Mouse (Mus musculus) limb, embryonic 14.5 days (tissue): ENCODE data around the gene Gm20532. TPM values are rescaled to one million over a fixed set of nuclear protein-coding genes. Genes with fewer than 3 reads are reported as not detected.

Experiments used
- ATAC-seq: fragments of 200-750 bp; cut with Nextera tagmentation; 2 replicates; pipeline ENCODE4 v1.8.0; 2017; ENCODE audit warnings: low read depth, moderate number of reproducible peaks, moderate TSS enrichment; ENCODE audit not compliant: low FRiP score
- DNase-seq: peaks from one replicate; pipeline ENCODE4 v3.0.0-alpha.2; 2015; ENCODE audit warnings: low spot score
- H3K27ac ChIP-seq: fragments of 300-500 bp; sonication (generic); replicated peaks from 2 replicates; pipeline ENCODE4 v1.5.1; 2014; ENCODE audit warnings: low read depth, mild to moderate bottlenecking, low read length, moderate library complexity, mixed read lengths
- H3K27me3 ChIP-seq: fragments of 300-500 bp; sonication (generic); 2 replicates; pipeline ENCODE4 v1.6.1; 2014; ENCODE audit warnings: low read length, mixed read lengths; ENCODE audit not compliant: control insufficient read depth, insufficient read depth
- H3K36me3 ChIP-seq: fragments of 300-500 bp; sonication (generic); 2 replicates; pipeline ENCODE4 v1.6.1; 2014; ENCODE audit warnings: mild to moderate bottlenecking, low read length, moderate library complexity, mixed read lengths; ENCODE audit not compliant: control insufficient read depth, insufficient read depth
- H3K4me1 ChIP-seq: fragments of 300-500 bp; sonication (generic); 2 replicates; pipeline ENCODE4 v1.6.1; 2014; ENCODE audit warnings: antibody characterized with exemption, low read length, mixed read lengths; ENCODE audit not compliant: control insufficient read depth, insufficient read depth
- H3K4me2 ChIP-seq: fragments of 300-500 bp; sonication (generic); replicated peaks from 2 replicates; pipeline ENCODE4 v1.6.1; 2014; ENCODE audit warnings: low read depth, mild to moderate bottlenecking, low read length, moderate library complexity; ENCODE audit not compliant: severe bottlenecking
- H3K4me3 ChIP-seq: fragments of 300-500 bp; sonication (generic); replicated peaks from 2 replicates; pipeline ENCODE4 v1.5.1; 2014; ENCODE audit warnings: low read length
- H3K9ac ChIP-seq: fragments of 300-500 bp; sonication (generic); 2 replicates; pipeline ENCODE4 v1.6.1; 2014; ENCODE audit warnings: mild to moderate bottlenecking, low read depth, low read length, moderate library complexity; ENCODE audit not compliant: severe bottlenecking
- H3K9me3 ChIP-seq: fragments of 300-500 bp; sonication (generic); 2 replicates; pipeline ENCODE4 v1.6.1; 2016; ENCODE audit warnings: low read length; ENCODE audit not compliant: control insufficient read depth
- POLR2A ChIP-seq: fragments of 200-500 bp; IDR thresholded peaks from 2 replicates; pipeline ENCODE4 v1.8.0; 2012; ENCODE audit warnings: inconsistent platforms, mild to moderate bottlenecking, moderate library complexity, borderline replicate concordance; ENCODE audit not compliant: insufficient read depth, insufficient read length; ENCODE audit errors: extremely low read depth
- WGBS: fragments of 180-500 bp; shearing (Covaris S2); extraction: QIAGEN DNeasy Blood & Tissue Kit; methylation state at CpG from one replicate; pipeline ENCODE4 v1.1.7; 2014; 5-methylcytosine and 5-hydroxymethylcytosine counted together
- polyA plus RNA-seq, 2 experiments: library from polyadenylated mRNA; depleted of rRNA in 1 of 2; stranded (reverse) in 1 of 2; unstranded in 1 of 2; fragments of >200 nt; fragmentation: Nextera tagmentation in 1 of 2; extraction: Ambion mirVana in 1 of 2; gene quantifications; 2 replicates each; pipeline versions ENCODE4 v1.2.1 to v1.2.3; 2012 to 2014

Gene Gm20532
- not detected in 2 replicates for polyA plus RNA-seq (2012; rRNA removed)
- polyA plus RNA-seq (2014; fragmentation: Nextera tagmentation; extraction: Ambion mirVana): not detected in 2 replicates

- H3K4me3 ChIP-seq: peak within 1 kb of the TSS; percentile 64
- peak within 1 kb of the TSS; percentile 66 for H3K9ac ChIP-seq
- H3K27ac ChIP-seq: peak within 1 kb of the TSS; percentile 53; the same call in 1 of the 2 replicates
- H3K4me2 ChIP-seq: peak within 1 kb of the TSS; percentile 80
- no peaks in the 10 kb centered on the region for H3K36me3 ChIP-seq
- no peaks in the 10 kb centered on the region for H3K27me3 ChIP-seq
- H3K9me3 ChIP-seq: no peaks in the 10 kb centered on the region
- H3K4me1 ChIP-seq: no peaks in the 10 kb centered on the region; the same call in 1 of the 2 replicates
- WGBS: 2% methylated on average over 35 of the region's 65 CpGs
- ATAC-seq (peak; percentile 85), DNase-seq (peak; percentile 66)
- TF ChIP-seq POLR2A: 0 out of 2 replicates have a peak, but pooled peaks have one; percentile 32
Observed at GRCm38 (mm10) chr2:26586294-26587043, at the start of gene Gm20532. Gm20532 (plus strand) TSS chr2:26586639.

DNA sequence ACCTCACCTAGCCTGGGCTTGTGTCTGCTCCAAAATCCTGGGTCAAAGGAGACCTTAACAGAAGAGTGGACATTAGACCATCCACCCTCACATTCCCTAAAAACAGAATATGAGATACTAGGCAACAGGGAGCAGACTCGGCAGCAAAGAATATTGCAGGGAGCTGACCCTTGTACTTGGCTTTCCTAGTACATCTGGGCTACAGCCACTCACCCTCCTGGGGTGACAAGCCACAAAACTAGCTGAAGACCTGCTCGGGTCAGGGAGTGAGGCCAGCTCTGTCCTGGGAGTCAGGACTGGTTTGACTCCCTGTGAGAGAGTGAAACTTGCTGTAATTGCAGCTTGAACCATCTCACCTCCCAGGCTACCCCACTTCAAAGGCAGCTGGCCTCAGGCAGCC is 46.9 kb upstream of the Gm20532 start:
- WGBS: 43% methylated on average over 2 of the region's 2 CpGs
- no peak overlapping the region for H3K4me2 ChIP-seq
- no peak overlapping the region for H3K9ac ChIP-seq
- DNase-seq (no peak), ATAC-seq (no peak)
- H3K36me3 ChIP-seq: no peaks in the 10 kb centered on the region
- no peak for TF ChIP-seq POLR2A
- no peaks in the 10 kb centered on the region for H3K27me3 ChIP-seq
- no peaks in the 10 kb centered on the region for H3K9me3 ChIP-seq
- no peak overlapping the region for H3K27ac ChIP-seq
- no peak overlapping the region for H3K4me3 ChIP-seq
- peaks cover 18% of the 10 kb centered on the region for H3K4me1 ChIP-seq

- TF ChIP-seq POLR2A: no peak
- whole genome bisulfite sequencing: 25% methylated on average over 7 of the region's 7 CpGs
Observed at GRCm38 (mm10) chr2:26540721-26541120, 45.7 kb upstream of the Gm20532 start.

DNA sequence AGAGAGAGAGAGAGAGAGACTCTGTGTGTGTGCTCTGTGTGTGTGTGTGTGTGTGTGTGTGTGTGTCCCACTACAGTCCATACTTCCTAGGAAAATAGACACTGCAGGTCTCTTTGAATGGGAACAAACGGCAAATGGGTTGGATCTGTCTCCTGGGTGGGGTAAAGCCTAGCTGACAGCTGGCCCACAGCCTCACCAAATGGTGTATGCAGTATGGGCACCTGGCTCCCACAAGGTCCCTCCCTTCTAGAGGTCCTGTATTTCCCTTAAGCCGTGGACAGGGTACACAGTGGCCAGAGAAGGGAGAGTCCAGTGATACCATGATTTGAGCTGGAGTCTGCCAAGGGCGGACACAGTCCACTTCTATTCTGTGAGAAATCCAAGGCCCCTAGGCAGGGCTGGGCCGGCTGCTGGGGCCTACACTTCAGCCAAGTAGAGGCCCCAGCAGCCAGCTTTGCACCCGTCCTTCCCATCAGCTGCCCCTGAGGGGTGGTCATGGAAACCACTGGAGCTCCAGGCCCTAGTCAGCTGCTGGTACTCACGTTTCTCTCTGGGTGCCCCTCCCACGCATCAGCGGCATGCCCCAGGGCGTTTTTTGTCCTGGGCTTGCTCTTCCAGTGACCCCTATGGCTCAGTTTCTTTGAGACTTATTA is 45.1 kb upstream of the Gm20532 start:
- H3K36me3 ChIP-seq: no peaks in the 10 kb centered on the region
- DNase-seq: peak; percentile 44
- 0 out of 2 replicates have a peak overlapping the region, but pooled peaks have one; percentile 48 for H3K27ac ChIP-seq
- no peaks in the 10 kb centered on the region for H3K27me3 ChIP-seq
- TF ChIP-seq POLR2A: no peak
- 30% methylated on average over 9 of the region's 9 CpGs for WGBS
- H3K9ac ChIP-seq: peak overlapping the region; percentile 36; the same call in 1 of the 2 replicates
- no peak overlapping the region for H3K4me2 ChIP-seq
- no peaks in the 10 kb centered on the region for H3K9me3 ChIP-seq
- ATAC-seq: peak; percentile 67
- H3K4me1 ChIP-seq: peaks cover 16% of the 10 kb centered on the region
- H3K4me3 ChIP-seq: no peak overlapping the region

More at GRCm38 (mm10) chr2:26540721-26541120, 45.7 kb upstream of the Gm20532 start:
- Histone ChIP-seq H3K4me2 (no peak overlapping the region), H3K9ac (peak overlapping the region; percentile 31; the same call in 1 of the 2 replicates), H3K36me3 (no peaks in the 10 kb centered on the region), H3K4me1 (peaks cover 17% of the 10 kb centered on the region), H3K27ac (peak overlapping the region; percentile 58; the same call in 1 of the 2 replicates), H3K4me3 (no peak overlapping the region), H3K27me3 (no peaks in the 10 kb centered on the region), H3K9me3 (no peaks in the 10 kb centered on the region)
- DNase-seq (no peak), ATAC-seq (no peak)

- H3K9me3 ChIP-seq: no peaks in the 10 kb centered on the region
- DNase-seq: no peak
- TF ChIP-seq POLR2A: no peak
- no peaks in the 10 kb centered on the region for H3K27me3 ChIP-seq
- H3K4me3 ChIP-seq: no peak overlapping the region
- ATAC-seq: no peak
- H3K9ac ChIP-seq: no peak overlapping the region
- WGBS: 73% methylated on average over 4 of the region's 4 CpGs
- no peaks in the 10 kb centered on the region for H3K36me3 ChIP-seq
- peaks cover 23% of the 10 kb centered on the region for H3K4me1 ChIP-seq
- H3K27ac ChIP-seq: no peak overlapping the region
- H3K4me2 ChIP-seq: no peak overlapping the region
Observed at GRCm38 (mm10) chr2:26543155-26543554, 43.3 kb upstream of the Gm20532 start.
